Mouse (Mus musculus) adrenal gland, adult 18-20 months (tissue): ENCODE data around the gene Zcchc18. TPM values are rescaled to one million over a fixed set of nuclear protein-coding genes. Genes with fewer than 3 reads are reported as not detected.

ENCODE experiments used
- DNase-seq, 2 experiments: peaks; one replicate each; pipeline ENCODE4 v3.0.0; 2021 to 2022; ENCODE audit warnings: low spot score in 2 of 2
- total RNA-seq, 2 experiments: library from RNA; stranded (reverse); gene quantifications; 1 replicate in 1 of 2; 2 replicates in 1 of 2; pipeline ENCODE4 v1.2.3; 2021

The Zcchc18 gene
- total RNA-seq, 2 experiments from 2014 or later: 14.2 to 17.2 TPM

GRCm38 (mm10) chrX:137038502-137038901 is 45.5 kb downstream of the Zcchc18 start:
- DNase-seq: no peak

Other genes with a start within 250 kb of the Zcchc18 start
- 100 to 1,000 TPM; 351 to 423 TPM for gene Morf4l2, start 249.5 kb upstream of the Zcchc18 start, total RNA-seq
- not detected for gene Glra4, start 213.0 kb upstream of the Zcchc18 start, total RNA-seq
- 1 to 10 TPM; 3.5 to 4.0 TPM for gene Plp1, start 170.5 kb upstream of the Zcchc18 start, total RNA-seq
- under 1 TPM; 0.36 to 0.67 TPM for gene Rab9b, start 124.4 kb upstream of the Zcchc18 start, total RNA-seq
- gene H2bfm, start 65.8 kb upstream of the Zcchc18 start, total RNA-seq: not detected
- gene Tmsb15b2, start 17.7 kb upstream of the Zcchc18 start, total RNA-seq: 10 to 100 TPM; 11.7 to 24.1 TPM
- gene Tmsb15l, start 16.3 kb upstream of the Zcchc18 start, total RNA-seq: not detected
- 1 to 10 TPM; 3.2 to 4.8 TPM for gene Tmsb15b1, start 16.3 kb upstream of the Zcchc18 start, total RNA-seq
- 1 to 10 TPM; 5.7 to 6.2 TPM for gene Slc25a53, start 45.1 kb downstream of the Zcchc18 start, total RNA-seq
- gene Fam199x, start 56.4 kb downstream of the Zcchc18 start, total RNA-seq: 1 to 10 TPM; 4.8 to 5.0 TPM
- not detected for gene Esx1, start 128.9 kb downstream of the Zcchc18 start, total RNA-seq